Mouse (Mus musculus): Measurements from ENCODE around the gene Il11.

The Il11 gene

DNA sequence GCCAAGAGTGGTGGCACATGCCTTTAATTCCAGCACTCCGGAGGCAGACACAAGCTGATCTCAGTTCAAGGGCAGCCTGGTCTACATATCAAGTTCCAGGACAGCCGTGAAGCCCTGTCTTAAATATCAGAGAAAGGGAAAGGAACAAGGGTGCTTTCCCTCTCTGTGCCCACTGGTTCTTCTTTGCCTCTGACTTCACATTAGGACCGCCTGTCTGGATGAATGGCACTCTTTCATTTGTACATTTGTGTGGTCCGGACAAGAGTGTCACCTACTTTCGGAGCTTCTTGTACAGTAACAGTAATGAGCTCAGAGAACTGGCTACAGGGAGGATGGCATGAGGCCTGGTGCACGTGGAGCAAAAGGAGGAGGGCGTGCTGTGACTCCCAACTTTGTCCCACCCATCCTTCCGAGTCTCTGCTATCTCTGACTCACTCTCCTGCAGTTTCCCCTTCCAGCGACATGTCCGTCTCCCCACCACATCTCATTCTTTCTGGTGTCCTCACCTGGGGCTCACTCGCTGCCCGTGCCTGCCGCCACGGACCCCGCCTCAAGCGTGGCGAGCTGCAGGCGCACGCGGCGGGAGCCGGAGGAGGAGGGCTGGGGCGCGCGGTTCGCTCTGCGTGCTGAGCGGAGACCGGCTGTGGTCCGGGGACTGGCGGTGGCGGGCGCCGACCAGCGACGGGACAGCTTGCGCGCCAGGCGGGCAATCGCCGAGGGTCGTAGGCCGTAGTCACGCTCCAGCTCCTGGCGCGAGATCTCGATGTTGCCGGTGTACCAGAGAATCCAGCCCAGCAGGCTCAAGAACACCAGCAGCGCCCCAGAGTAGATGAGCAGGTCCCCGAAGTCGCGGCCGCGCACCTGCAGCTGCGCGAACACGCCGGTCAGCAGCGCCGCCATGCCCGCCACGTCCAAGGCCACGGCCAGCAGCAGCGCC lies 6.1 kb upstream of the Il11 start:
- DNase-seq: peak; percentile 75 to 79

DNA sequence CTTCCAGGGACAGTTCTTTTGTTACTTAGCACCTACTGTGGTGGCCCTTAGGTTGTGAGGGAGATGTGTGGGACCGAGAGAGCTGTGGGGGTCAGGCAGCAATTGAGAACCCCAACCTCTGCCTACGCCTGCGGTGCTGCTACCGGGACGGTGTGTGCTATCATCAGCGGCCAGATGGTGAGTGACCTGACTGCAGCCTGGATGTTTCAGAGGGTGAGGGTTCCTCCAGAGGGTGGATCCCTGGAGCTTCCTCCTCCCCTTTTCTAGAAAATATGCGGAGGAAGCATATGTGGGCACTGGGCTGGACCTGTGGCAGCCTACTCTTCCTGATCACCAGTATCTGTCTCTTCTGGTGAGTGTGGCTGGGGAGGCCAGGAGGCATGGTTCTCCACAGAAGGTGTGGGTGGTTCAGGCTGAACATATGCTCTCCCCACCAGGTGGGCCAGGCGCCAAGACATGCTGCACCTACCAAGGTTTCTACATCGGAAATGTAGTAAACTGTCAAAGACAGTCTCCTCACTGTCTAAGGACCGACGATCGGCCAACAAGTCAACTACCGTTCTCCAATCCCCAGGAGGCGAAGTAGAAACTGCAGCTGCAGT lies 1.1 kb upstream of the Il11 start:
- DNase-seq: no peak

DNA sequence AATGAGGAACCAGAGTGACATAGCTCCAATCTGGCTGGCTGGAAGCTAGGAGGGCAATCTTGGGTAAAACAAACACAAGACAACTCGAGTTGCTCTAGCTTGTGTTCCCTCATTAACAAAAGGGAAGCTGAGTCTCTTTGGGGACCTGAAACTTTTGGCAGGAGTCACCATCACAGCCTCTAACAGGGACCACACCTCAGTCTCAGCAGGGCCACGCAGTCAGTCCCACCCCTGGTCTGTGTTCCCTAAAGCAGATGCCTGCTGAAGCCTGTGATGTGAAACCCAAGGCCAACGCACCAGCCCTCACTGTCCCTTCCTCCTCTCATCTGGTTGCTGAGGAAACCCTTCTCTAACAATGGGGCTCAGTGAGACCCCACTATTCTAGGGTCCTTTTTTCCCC lies 529 bp downstream of the Il11 start:
- no peak for DNase-seq

DNA sequence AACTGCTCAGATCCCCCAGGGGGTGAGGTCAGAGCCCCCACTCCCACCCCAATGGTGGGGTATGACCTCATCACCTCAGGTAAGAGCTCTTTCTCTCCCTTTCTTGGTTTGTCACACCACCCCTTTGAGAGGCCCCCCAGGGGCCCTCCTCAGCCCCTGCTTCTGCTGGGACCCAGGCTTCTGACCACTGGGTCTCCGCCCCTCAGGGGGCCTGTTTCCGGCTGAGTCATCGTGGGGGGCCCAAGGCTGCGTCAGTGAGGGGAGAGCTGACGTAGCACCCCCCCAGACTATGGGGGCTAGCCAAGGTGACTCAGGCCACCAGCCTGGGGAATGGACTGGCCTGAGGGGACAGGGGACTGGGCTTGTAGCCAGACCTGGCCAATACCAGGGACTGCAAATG lies 2.7 kb downstream of the Il11 start:
- no peak for DNase-seq

DNA sequence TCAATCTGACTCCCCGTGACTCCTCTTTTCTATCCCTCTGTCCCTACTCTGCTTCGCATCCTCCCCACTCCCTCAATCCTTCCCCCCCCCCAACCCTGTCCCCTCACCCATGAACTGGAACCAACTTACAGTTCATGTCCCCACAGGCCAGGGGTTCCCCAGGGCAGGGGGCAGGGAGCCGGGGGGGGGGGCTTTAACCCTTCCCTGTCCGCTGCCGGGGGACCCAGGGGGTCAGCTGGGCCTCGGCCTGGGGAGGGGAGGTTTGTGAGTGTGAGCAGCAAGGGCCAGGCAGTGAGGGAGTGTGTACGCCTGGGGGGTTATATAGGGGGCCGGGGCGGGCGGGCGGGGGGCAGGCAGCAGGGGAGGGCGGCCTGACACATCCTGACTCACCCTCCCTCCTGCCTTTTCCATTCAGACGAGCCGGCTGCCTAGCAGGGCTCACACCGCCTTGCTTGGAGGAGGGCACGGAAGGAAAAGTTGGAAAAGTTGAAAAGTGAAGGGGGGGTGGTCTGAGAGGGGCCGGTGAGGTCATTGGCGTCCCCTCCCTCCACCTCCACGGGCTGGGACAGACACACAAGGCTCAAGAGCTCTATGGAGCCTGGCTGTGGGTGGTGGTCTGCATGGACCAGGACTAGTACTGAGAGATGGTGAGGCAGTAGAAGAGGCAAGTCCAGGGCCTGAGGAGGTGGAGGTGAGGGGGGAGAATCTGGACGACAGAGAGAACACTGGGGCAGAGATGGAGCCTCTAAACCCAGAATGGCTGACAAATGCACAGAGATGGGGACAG lies 4.6 kb downstream of the Il11 start:
- no peak for DNase-seq

DNA sequence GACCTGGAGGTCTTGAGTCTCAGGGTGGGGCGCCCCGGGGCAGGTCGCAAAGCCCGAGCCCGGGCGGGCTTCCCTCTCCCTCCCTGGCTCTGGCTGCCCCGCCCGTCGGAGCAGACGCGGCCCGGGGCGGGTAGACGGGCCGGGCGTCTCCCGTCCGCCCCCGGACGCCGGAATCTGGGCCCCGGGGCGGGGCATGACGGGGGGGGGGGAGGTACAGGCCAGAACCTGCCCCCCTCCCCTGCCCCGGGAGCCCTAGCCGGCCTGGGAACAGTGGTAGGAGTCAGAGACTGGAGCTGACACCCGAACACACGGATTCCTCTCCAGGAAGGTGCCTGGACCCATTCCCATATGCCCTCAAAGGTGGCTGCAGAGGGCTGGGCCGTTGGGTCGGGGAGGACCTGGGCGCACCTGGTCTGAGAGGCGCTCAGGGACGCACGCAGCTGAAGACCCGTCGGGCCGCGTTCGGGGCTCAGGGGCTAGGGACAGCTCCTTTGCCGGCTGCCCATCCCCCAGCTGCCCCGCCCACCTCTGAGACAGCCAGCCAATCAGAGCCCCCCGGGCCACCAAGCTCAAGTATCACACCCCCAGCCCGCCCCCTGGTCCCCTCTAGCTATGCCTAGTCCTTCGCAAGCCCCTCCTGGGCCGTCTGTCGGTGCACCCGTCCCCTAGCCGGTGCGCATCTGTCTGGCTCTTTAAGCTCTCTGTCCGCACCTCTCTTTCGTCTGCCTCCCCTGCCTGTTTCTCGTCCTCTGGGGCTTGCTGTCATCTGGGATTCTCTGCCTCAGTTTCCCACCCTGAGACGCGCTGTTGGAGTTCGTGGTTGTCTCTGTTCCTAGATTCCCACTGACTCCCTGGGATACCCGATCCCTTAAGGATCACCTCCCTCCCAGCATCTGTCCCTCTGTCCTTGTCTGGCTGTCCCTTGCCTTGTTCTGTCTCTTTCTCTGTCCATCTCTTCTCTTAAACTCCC lies 5.5 kb downstream of the Il11 start:
- peak; percentile 69 to 75 for DNase-seq

DNA sequence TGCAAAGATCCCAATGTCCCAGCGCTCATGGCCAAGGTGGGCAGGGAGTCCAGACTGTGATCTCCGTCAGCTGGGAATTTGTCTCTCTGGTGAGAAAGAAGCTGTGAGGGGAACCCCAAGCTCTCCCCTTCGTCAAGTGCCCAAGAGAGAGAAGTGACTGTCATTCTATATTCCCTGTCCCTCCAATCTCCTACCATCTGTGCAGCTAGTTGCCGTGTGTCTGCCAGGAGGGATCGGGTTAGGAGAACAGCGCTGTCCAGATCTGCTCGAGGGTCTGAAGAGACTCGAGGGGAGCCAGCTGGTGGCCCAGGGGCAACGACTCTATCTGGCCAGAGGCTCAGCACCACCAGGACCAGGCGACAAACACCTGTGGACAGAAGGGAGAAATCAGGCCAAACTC lies 6.5 kb downstream of the Il11 start:
- no peak for DNase-seq

DNA sequence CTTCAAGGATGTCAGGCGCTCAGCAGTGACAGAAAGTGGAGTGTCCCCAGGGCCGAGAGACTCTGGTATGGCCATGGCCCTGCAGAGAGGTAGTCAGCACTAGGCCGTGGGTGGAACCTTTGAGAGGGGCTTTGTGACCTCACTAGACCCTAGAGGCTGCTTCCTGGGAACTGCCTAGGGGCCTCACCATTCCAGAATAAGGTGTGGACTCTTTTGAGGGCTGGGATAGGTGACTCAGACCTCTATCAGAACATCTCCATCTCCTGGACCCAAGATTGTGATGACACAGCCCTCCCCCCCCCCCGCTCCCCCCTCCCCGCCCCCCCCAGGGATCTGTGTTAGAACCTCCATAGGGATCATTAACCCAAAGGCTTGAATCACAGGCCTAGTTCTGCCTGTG lies 11.5 kb downstream of the Il11 start, which contains the start of gene Fam71e2:
TSS of gene Fam71e2 (minus strand) at position 101 of the 400 bp plus-strand sequence.
- DNase-seq: no peak

DNA sequence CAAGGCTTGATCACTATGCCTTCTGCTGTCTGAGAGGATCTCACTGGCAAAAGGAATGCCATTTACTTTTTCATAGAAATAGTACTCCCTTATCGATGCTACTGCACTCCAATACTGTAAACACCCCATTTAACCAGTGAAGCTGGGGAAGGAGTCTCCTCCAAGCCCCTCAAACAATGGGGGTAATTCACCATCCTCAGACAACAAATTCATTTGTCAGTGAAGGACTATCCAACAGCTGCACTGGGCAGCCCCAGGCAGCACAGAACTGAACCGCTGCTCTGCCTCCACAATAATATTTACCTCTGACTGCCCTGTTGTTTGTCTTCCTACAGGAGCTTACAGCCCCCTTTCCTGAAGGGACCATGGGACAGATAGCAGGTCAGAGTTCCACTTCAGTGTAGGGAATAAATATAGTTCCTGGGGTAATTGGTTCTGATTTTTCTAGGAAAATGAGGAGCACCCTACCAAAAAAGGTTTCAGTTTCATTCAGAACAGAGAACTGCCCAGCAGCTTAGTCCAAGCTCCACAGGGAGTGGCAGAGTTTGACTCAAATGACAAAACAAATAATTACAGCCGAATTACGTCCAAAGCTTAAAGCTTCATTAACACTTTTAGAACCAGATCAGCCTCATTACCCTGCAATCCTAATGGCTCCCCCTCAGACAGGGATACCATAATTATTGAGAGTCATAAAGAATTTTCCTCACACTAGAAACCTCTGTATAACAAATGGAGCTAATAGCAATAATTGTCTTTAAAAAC lies 17.5 kb downstream of the Il11 start:
- DNase-seq: no peak

DNA sequence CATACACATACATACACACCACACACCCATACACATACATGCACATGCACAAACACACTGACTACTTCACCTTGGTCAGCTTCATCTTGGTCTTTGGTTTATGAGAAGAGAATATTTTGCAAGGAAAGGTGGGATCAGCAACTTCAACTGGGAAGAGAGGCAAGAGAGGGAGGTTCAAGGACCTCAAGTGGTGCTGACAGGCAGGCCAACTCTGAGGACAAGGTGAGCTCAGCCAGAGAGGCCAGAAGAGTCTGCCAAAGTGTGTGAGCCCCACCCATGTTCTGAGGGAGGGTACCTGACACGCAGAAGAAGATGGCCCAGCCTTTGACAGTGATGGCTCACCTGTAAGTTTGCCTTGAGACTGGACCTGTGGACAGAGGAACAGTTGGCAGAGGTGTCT lies 23.0 kb downstream of the Il11 start:
- peak in 1 of 2 experiments; percentile 23 for DNase-seq

DNA sequence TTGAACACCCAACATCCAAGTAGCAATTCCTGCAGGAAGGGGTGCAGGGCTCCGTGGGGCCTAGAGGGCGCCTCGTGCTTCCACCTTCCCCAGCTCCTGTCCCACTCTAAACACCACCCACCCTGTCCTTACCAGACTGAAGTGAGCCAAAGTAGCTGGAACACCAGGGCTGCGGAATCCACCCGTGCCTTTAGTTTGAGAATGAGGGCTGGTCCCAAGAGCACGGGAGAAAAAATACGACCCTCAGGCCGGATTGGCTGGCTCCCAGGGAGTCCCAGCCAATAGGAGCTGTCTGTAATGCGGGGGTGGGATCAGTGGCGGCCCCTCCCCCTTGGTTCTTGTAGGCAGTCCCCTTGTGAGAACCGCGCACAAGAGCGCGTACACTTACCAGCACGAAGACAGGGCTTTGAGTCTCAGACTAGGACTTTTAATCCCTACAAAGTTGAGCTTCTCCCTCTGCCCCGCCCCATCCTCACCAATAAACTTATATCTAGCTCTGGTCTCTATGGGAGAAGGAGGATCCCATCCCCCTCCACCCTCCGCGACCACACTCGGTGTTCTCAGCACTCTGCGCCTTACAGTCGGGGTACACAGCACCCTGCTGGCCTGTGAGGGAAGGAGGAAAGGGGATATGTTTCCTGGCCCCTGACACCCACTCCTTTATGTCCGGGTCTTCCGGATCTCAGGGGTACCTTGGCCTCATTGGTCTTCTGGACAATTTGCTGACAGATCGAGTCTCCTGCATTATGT lies 29.7 kb downstream of the Il11 start, which contains the start of gene Cox6b2:
TSS of gene Cox6b2 (minus strand) at position 274 of the 750 bp plus-strand sequence.
- DNase-seq: peak; percentile 90 to 94

DNA sequence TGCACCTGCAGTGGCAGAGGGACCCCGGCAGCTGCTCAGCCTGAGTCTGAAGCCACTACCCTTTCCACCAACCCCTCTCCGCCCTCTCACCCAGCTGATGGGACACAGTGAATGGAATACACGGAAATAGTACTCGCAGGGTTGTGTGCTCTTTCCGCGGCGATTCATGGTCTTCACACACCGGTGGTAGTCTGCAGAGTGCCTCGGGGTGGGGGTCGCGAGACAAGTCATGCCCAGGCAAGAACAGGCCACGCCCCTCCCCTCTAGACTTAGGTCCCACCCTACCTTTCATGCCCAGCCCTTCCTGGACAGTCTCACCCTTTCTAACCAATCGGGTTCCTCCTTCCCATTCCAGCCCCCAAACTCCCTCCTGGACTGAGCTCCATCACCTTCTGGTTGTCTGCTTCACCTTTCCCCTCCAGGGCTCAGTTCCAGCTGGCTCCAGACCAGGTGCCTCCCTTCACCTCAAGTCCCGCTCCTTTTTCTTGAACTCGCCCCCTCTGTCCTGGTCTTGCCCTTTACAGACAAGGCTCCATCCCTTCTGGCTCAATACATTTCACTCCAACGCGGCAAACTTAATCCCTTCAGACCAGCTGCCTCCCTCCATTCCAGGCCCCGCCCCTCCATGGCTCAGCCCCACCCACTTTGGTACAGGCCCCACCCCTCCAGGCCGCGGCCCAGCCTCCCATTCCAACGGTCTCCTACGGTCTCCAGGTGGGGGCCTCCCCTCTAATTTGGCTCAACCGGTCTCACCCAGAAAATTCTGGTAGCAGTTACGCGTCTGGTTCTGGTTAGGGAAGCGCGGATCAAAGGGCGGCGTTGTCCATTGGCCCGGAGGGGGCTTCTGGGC lies 30.5 kb downstream of the Il11 start:
- peak; percentile 56 to 69 for DNase-seq

DNA sequence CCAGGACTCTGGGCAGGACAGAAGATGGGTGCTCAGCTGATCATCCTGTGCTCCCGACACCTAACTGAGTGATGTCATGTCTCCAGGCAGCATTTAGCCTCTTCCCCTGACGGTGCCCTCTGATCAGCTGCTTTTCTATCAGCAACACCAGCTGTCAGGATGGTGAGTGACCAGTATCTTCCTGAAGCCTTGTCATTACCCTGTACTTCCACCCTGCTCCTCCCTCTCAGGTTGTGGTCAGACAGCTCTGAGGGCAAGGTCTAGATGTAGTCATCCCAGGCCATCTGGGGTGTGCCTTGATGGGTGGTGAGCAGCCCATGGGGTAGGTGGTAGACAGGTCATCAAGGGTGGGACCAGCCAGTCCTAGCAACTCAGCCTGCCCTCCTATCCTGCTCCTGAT lies 33.5 kb downstream of the Il11 start:
- DNase-seq: no peak

DNA sequence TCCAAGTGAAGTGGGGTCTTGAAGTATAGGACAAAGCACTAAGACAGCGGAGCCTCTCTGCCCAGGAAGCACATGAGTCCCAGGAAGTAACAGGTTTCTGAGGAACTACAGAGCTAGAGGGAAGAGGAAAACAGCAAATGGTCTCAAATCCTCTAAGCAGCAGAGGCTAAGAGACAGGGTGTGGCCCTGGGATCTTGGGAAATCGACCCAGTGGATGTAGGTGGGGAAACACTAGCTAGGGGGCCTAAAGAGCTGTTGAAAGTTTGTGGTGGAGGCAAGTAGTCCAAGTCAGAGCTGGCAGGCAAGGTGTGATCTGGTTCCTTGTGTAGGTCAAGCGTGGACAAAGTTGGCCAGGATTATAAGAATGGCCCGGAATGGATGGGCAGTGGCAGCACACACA lies 34.3 kb downstream of the Il11 start:
- no peak for DNase-seq

DNA sequence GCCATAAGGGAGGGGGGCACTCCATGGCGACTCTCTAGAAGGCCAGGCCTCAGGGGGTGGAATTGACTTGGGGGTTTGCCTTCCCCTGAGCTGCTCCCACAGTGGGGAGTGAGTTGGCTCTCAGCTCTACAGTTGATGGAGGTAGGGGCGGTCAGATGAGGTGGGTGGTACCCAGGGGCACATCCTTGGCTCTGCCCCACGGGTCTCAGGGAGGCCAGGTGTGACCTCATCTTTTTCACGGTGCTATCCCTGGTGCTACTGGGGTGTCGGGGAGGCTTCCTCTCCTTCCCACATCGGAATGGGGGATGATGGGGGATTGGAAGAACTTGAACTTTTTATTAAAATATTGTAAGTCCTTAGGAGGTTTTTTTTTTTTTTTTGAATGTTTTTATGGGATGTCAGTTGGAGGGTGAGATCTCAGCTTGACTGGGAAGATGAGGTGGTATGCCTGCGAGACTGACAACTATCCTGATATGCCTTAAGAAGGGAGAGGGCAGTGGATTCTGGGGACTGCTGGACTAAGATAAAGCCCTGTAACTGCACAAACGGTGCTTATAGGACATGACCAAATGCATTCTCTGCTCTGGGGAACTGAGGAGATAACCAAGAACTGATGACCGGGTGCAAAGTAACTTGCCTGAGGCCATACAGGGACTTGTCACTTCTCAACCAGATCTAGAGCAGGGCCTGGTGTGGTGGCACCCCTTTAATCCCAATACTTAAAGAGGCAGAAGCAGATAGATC lies 35.3 kb downstream of the Il11 start:
- no peak for DNase-seq

DNA sequence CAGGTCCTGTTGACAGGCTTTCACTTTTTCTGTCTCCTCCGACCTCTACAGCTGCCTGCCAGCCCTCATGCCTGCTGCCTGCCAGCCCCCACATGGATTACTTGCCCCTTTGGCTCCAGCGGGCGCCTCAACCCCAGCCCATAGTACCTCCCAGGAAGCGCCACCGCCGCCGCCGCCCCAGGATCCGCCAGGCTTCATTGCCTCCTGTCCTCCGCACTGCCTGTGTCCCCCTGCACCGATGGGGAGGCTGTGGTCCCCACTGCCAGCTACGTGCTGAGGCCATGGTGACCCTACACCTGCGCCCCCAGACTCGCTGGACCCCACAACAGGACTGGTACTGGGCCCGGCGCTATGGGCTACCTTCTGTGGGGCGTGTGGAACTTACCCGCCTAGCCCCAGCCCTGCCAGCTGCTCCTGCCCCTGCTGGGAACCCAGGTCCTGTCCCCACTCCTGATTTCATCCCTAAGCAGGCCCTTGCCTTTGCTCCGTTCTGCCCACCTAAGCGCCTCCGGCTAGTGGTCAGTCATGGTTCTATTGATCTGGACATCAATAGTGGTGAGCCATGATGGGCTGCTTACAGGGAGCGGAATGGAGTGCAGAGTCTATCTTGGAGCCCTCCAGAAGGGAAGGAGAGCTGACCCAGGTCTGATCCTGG lies 36.2 kb downstream of the Il11 start:
- DNase-seq: no peak

DNA sequence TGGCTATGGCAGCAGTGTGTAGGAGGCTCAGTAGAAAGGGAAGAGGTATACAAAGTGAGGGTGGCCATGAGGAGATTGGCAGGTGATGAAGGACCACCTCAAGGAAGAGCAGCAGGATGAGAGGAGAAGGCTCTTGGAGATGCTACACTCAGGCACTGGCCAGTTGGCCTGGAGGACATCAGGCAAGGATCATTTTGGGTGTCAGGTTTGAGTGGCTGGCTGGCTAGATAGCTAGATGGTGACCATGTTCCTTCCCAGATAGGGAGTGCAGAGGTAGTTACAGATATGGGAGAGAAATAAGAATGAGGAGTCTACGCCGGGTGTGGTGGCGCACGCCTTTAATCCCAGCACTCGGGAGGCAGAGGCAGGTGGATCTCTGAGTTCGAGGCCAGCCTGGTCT lies 37.8 kb downstream of the Il11 start:
- no peak for DNase-seq

DNA sequence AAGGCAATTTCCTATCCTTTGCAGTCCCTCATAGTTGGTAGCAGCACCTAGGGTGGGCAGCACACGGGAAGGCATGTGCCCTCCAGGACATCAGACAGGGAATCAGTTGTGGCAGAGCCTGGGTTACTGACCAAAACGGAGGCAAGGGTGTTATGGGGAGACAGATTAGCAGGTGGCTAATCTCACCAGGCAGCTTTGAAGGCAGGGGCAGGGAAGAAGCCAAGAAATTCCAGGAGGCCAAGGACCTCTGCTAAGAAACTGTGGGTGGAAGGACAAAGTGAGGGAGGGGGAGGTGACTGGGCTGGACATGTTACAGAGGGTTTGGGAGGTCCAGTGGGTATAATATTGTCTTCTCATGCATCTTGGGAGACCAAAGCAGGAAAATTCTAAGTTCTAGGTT lies 39.3 kb downstream of the Il11 start:
- peak in 1 of 2 experiments; percentile 65 for DNase-seq
